Mouse (Mus musculus) CH12.LX (cell line): ENCODE measurements at regions not wholly inside any gene's neighbourhood (a gene's known extent, or its start where the extent isn't known, plus 50 kb on each side); places are given as distances from the start of the nearest gene placed in this dataset.

Experiments
- DNase-seq: peaks from one replicate; pipeline ENCODE4 v3.0.0-alpha.2; 2013; ENCODE audit errors: extremely low read depth
- H3K27ac ChIP-seq: 2 replicates; pipeline ENCODE4 v1.5.1; 2012; ENCODE audit warnings: low read depth, mild to moderate bottlenecking, control low read depth, moderate library complexity; ENCODE audit not compliant: insufficient read depth
- H3K27me3 ChIP-seq: replicated peaks from 2 replicates; pipeline ENCODE3; 2012; ENCODE audit warnings: inconsistent platforms
- H3K36me3 ChIP-seq, 2 experiments: replicated peaks in 1 of 2; 2 replicates each; pipeline versions ENCODE3 to v1.6.1; 2012; ENCODE audit warnings: inconsistent platforms in 1 of 2, low read length in 1 of 2, mild to moderate bottlenecking in 1 of 2, mixed read lengths in 1 of 2, moderate library complexity in 1 of 2; ENCODE audit not compliant: control insufficient read depth in 1 of 2, insufficient read depth in 1 of 2
- H3K4me1 ChIP-seq, 2 experiments: 2 replicates each; pipeline ENCODE4 v1.6.1; 2012; ENCODE audit warnings: inconsistent platforms in 1 of 2, moderate library complexity in 1 of 2; ENCODE audit not compliant: insufficient read depth in 2 of 2, control insufficient read depth in 1 of 2
- H3K4me2 ChIP-seq: 2 replicates; pipeline ENCODE4 v1.6.1; 2012; ENCODE audit warnings: low read depth, mild to moderate bottlenecking, control low read depth; ENCODE audit not compliant: poor library complexity, insufficient read depth, severe bottlenecking
- H3K4me3 ChIP-seq, 3 experiments: fragments of 150-350 bp in 1 of 3; sonication (generic) in 1 of 3; replicated peaks in 1 of 3; 2 replicates each; pipeline versions ENCODE3 to v1.5.1; 2011 to 2012; ENCODE audit warnings: low read depth in 2 of 3, low read length in 2 of 3, mild to moderate bottlenecking in 2 of 3, moderate library complexity in 2 of 3, control low read depth in 1 of 3, improper control_type of control experiment in 1 of 3, inconsistent platforms in 1 of 3, mixed read lengths in 1 of 3; ENCODE audit not compliant: poor library complexity in 1 of 3
- H3K79me2 ChIP-seq: replicated peaks from 2 replicates; pipeline ENCODE4 v1.6.1; 2012; ENCODE audit warnings: mild to moderate bottlenecking, moderate library complexity; ENCODE audit not compliant: control insufficient read depth, poor library complexity, insufficient read depth, severe bottlenecking; ENCODE audit errors: extremely low read depth
- H3K9ac ChIP-seq: 2 replicates; pipeline ENCODE4 v1.6.1; 2012; ENCODE audit warnings: low read depth, mild to moderate bottlenecking, control low read depth, moderate library complexity; ENCODE audit not compliant: insufficient read depth
- H3K9me3 ChIP-seq: replicated peaks from 2 replicates; pipeline ENCODE3; 2012; ENCODE audit warnings: low read length, inconsistent platforms, mixed read lengths
- BHLHE40 ChIP-seq: IDR thresholded peaks from 2 replicates; pipeline ENCODE4 v1.6.1; 2011; ENCODE audit warnings: mild to moderate bottlenecking, low read depth, low read length, improper control_type of control experiment
- CTCF ChIP-seq, 2 experiments: IDR thresholded peaks in 1 of 2; conservative IDR thresholded peaks in 1 of 2; 2 replicates each; pipeline ENCODE4 v1.5.1; 2011 to 2012; ENCODE audit warnings: low read depth in 2 of 2, low read length in 2 of 2, improper control_type of control experiment in 1 of 2, inconsistent platforms in 1 of 2, mild to moderate bottlenecking in 1 of 2, moderate library complexity in 1 of 2
- E2F4 ChIP-seq: IDR thresholded peaks from 2 replicates; pipeline ENCODE4 v1.6.1; 2011; ENCODE audit warnings: low read depth, low read length, improper control_type of control experiment; ENCODE audit not compliant: insufficient replicate concordance
- ELF1 ChIP-seq: IDR thresholded peaks from 2 replicates; pipeline ENCODE4 v1.6.1; 2014; ENCODE audit warnings: low read depth, mild to moderate bottlenecking, inconsistent platforms, low read length, improper control_type of control experiment
- EP300 ChIP-seq: IDR thresholded peaks from 2 replicates; pipeline ENCODE4 v1.6.1; 2011; ENCODE audit warnings: low read length, improper control_type of control experiment
- ETS1 ChIP-seq: conservative IDR thresholded peaks from 2 replicates; pipeline ENCODE4 v1.6.1; 2012; ENCODE audit warnings: low read depth, mild to moderate bottlenecking, inconsistent platforms, low read length, improper control_type of control experiment, moderate library complexity
- GABPA ChIP-seq: IDR thresholded peaks from 2 replicates; pipeline ENCODE4 v1.6.1; 2012; ENCODE audit warnings: low read depth, low read length, improper control_type of control experiment, inconsistent platforms; ENCODE audit not compliant: insufficient replicate concordance
- JUN ChIP-seq: IDR thresholded peaks from 2 replicates; pipeline ENCODE4 v1.6.1; 2011; ENCODE audit warnings: low read depth, mild to moderate bottlenecking, low read length, improper control_type of control experiment, moderate library complexity; ENCODE audit not compliant: insufficient read depth
- KAT2A ChIP-seq: IDR thresholded peaks from 2 replicates; pipeline ENCODE4 v1.6.1; 2012; ENCODE audit warnings: low read length, improper control_type of control experiment, inconsistent platforms; ENCODE audit not compliant: insufficient replicate concordance
- MAFK ChIP-seq: IDR thresholded peaks from 2 replicates; pipeline ENCODE4 v1.6.1; 2011; ENCODE audit warnings: low read length, improper control_type of control experiment; ENCODE audit not compliant: insufficient replicate concordance
- MAX ChIP-seq: IDR thresholded peaks from 2 replicates; pipeline ENCODE4 v1.6.1; 2011; ENCODE audit warnings: low read length, improper control_type of control experiment
- MEF2A ChIP-seq: IDR thresholded peaks from 2 replicates; pipeline ENCODE4 v1.6.1; 2014; ENCODE audit warnings: low read depth, mild to moderate bottlenecking, inconsistent platforms, low read length, improper control_type of control experiment, borderline replicate concordance
- NRF1 ChIP-seq: IDR thresholded peaks from 2 replicates; pipeline ENCODE4 v1.6.1; 2014; ENCODE audit warnings: low read depth, mild to moderate bottlenecking, inconsistent platforms, low read length, improper control_type of control experiment, moderate library complexity
- PAX5 ChIP-seq: IDR thresholded peaks from 2 replicates; pipeline ENCODE4 v1.6.1; 2012; ENCODE audit warnings: low read length, inconsistent platforms, mixed read lengths
- POLR2A ChIP-seq: IDR thresholded peaks from 2 replicates; pipeline ENCODE4 v1.6.1; 2011; ENCODE audit warnings: low read depth, mild to moderate bottlenecking, improper control_type of control experiment, low read length
- POLR2AphosphoS2 ChIP-seq: IDR thresholded peaks from 2 replicates; pipeline ENCODE4 v1.6.1; 2011; ENCODE audit warnings: low read depth, low read length, improper control_type of control experiment
- RAD21 ChIP-seq: IDR thresholded peaks from 2 replicates; pipeline ENCODE4 v1.6.1; 2011; ENCODE audit warnings: low read depth, mild to moderate bottlenecking, low read length, improper control_type of control experiment, moderate library complexity
- RCOR1 ChIP-seq: conservative IDR thresholded peaks from 2 replicates; pipeline ENCODE4 v1.6.1; 2012; ENCODE audit warnings: low read depth, mild to moderate bottlenecking, inconsistent platforms, low read length, improper control_type of control experiment
- SIN3A ChIP-seq: IDR thresholded peaks from 2 replicates; pipeline ENCODE4 v1.6.1; 2012; ENCODE audit warnings: low read length, improper control_type of control experiment, inconsistent platforms
- UBTF ChIP-seq: IDR thresholded peaks from 2 replicates; pipeline ENCODE4 v1.6.1; 2012; ENCODE audit warnings: low read depth, mild to moderate bottlenecking, inconsistent platforms, low read length, improper control_type of control experiment, moderate library complexity
- USF1 ChIP-seq: IDR thresholded peaks from 2 replicates; pipeline ENCODE4 v1.6.1; 2014; ENCODE audit warnings: low read depth, mild to moderate bottlenecking, inconsistent platforms, low read length, improper control_type of control experiment
- ZKSCAN1 ChIP-seq: IDR thresholded peaks from 2 replicates; pipeline ENCODE4 v1.6.1; 2012; ENCODE audit warnings: low read depth, inconsistent platforms, low read length, improper control_type of control experiment, borderline replicate concordance
- ZMIZ1 ChIP-seq: IDR thresholded peaks from 2 replicates; pipeline ENCODE4 v1.6.1; 2012; ENCODE audit warnings: low read depth, mild to moderate bottlenecking, inconsistent platforms, low read length, improper control_type of control experiment
- dilution Hi-C: fragments of 300-500 bp; cut with MboI; formaldehyde crosslinking; loops from 2 replicates; pipeline ENCODE4 v1.14.3; 2020; ENCODE audit warnings: low sequenced_read_pairs; ENCODE audit not compliant: extremely low pct_unique_long_range_greater_than_20kb, extremely low pct_ligation_motif_present
- in situ Hi-C: fragments of 300-500 bp; cut with MboI; formaldehyde crosslinking; loops from 3 replicates; pipeline ENCODE4 v1.14.3; 2019; ENCODE audit warnings: low sequenced_read_pairs, low pct_ligation_motif_present, low pct_unique_long_range_greater_than_20kb, mixed read lengths

DNA sequence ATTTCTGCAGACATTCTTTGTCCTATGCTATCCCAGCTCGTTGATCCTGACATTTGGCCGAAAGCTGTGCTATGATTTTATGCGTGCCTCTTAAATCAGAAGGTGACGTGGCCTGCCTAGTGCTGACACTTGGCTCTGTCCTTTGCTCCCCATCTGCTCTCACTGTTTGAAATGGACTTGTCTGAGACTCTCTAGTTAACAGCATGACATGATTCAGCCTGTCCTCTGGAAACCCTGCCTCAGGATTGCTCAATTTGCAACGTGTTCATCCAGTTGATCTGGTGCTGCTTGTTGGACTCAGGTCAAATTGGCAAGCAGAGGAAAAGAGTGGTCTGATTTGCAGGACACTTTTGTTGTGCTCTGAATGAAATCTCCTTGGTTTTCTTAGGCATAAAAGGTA lies 57.7 kb upstream of the Igsf10 start:
- in situ Hi-C loops: no loop called here
- dilution Hi-C loops: no loop called here
- Histone ChIP-seq H3K36me3 (no peaks in the 10 kb centered on the region), H3K4me3 (no peak overlapping the region), H3K79me2 (no peaks in the 10 kb centered on the region), H3K9ac (no peak overlapping the region), H3K4me1 (peaks cover 0 to 6% of the 10 kb centered on the region in 2 experiments; a peak in 1 of 4 replicates), H3K4me2 (no peak overlapping the region), H3K27me3 (no peaks in the 10 kb centered on the region), H3K27ac (no peak overlapping the region), H3K9me3 (no peaks in the 10 kb centered on the region)
- TF ChIP-seq CTCF (conservative IDR thresholded peaks at IDR 0.05 in 1 of 2, IDR thresholded peaks at IDR 0.05 in 1 of 2; ENCODE audit: low read depth in 2 of 2, low read length in 2 of 2): no peak
- no peak for TF ChIP-seq USF1
- no peak for TF ChIP-seq ZMIZ1
- TF ChIP-seq GABPA: no peak
- no peak for TF ChIP-seq ELF1
- TF ChIP-seq ZKSCAN1: no peak
- TF ChIP-seq RCOR1: no peak
- TF ChIP-seq JUN: no peak
- no peak for TF ChIP-seq KAT2A
- DNase-seq: no peak

DNA sequence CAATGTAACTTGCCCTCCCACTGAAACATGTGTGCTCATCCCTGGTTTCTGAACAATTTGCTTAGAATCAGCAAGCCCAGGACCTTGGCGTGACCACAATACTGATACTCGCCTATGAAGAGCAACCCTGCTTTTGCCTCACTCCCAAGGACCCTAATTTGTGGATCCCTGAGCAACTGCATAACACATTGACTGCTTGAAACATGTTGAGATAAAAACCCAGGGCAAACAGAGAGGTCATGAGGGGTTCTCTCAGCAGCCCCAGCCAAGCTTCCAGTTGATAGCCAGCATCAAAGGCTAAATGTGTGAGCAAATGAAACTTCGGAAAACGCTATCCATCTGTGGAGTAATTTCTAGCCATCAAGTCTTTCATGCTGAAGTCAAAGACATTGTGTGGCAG lies 57.2 kb upstream of the Igsf10 start:
- H3K9me3 ChIP-seq: no peaks in the 10 kb centered on the region
- peaks cover 0 to 6% of the 10 kb centered on the region in 2 experiments; a peak in 1 of 4 replicates for H3K4me1 ChIP-seq
- DNase-seq: no peak
- no peak overlapping the region for H3K27ac ChIP-seq
- in situ Hi-C loops: no loop called here
- no peak overlapping the region for H3K4me3 ChIP-seq
- H3K27me3 ChIP-seq: no peaks in the 10 kb centered on the region
- no peak overlapping the region for H3K4me2 ChIP-seq
- TF ChIP-seq RAD21 (no peak), MAX (no peak), ZMIZ1 (no peak), KAT2A (no peak), ZKSCAN1 (no peak), USF1 (no peak), RCOR1 (no peak), POLR2A (no peak), ETS1 (no peak), PAX5 (no peak), CTCF (conservative IDR thresholded peaks at IDR 0.05 in 1 of 2, IDR thresholded peaks at IDR 0.05 in 1 of 2; ENCODE audit: low read depth in 2 of 2, low read length in 2 of 2) (no peak), MAFK (no peak), NRF1 (no peak), MEF2A (no peak), POLR2AphosphoS2 (no peak), UBTF (no peak), E2F4 (no peak), EP300 (no peak), SIN3A (no peak), BHLHE40 (no peak)
- no peaks in the 10 kb centered on the region for H3K79me2 ChIP-seq
- dilution Hi-C loops: no loop called here
- H3K9ac ChIP-seq: no peak overlapping the region
- H3K36me3 ChIP-seq: no peaks in the 10 kb centered on the region
